Mouse (Mus musculus) heart, adult 9 months (tissue): ENCODE measurements at regions not wholly inside any gene's neighbourhood (a gene's known extent, or its start where the extent isn't known, plus 50 kb on each side); places are given as distances from the start of the nearest gene placed in this dataset.
A peak's percentile ranks its signal among the peaks of the same experiment; 100 is the strongest.

Experiments
- DNase-seq, 2 experiments: peaks; one replicate each; pipeline ENCODE4 v3.0.0; 2022; ENCODE audit warnings: low spot score in 2 of 2

- DNase-seq: peak; percentile 76 to 82
Measured at GRCm38 (mm10) chr10:117434871-117435733, 55.3 kb upstream of the Cpsf6 start.

GRCm38 (mm10) chr10:117434293-117434842, 54.6 kb upstream of the Cpsf6 start:
- DNase-seq: no peak

- DNase-seq: no peak
Measured at GRCm38 (mm10) chr10:117433547-117434292, 53.9 kb upstream of the Cpsf6 start.

- DNase-seq: no peak
Measured at GRCm38 (mm10) chr10:117432871-117433546, 53.2 kb upstream of the Cpsf6 start.

- no peak for DNase-seq
Measured at GRCm38 (mm10) chr10:117432415-117432814, 52.6 kb upstream of the Cpsf6 start.

DNA sequence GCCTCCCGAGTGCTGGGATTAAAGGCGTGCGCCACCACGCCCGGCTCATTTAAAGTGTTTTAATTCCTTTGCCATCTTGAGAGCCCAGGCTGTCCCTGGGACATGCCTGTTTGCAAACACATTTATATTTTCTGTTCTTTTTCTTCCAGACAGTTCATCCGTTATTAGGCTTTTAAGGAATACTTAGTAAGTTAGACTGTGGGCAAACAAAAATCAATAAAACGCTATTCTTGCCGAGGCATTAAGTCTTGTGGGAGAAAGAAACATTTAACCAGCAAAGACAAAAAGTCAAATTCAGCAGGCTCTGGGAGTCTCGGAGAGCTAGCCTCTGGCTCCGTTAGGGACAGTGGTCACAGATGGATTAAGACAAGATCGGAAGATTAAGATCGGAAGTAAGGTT, 52.0 kb upstream of the Cpsf6 start:
- no peak for DNase-seq

DNA sequence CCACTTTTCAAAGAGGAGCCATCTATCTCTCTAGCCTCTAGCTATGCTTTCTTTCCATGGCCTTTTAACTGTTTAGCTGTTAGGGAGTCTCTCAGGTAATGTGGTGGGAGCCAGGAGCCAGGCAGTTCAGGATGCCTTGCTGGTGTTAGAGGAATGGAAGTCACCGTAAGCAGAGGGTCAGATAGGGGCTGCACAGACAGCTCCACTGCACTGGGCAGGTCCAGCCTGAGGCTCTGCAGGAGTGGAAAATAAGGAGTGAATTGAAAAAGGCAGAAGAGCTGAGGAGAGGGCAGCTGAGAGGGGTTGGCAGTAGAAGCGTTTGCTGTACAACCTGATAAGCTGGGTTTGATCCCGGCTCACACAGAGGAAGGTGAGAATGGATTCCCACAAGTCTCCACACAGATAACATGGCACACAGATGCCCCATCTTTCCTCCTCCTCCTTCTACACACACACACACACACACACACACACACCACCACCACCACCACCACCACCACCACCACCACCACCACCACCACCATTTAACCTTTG, 51.3 kb upstream of the Cpsf6 start:
- no peak for DNase-seq

DNA sequence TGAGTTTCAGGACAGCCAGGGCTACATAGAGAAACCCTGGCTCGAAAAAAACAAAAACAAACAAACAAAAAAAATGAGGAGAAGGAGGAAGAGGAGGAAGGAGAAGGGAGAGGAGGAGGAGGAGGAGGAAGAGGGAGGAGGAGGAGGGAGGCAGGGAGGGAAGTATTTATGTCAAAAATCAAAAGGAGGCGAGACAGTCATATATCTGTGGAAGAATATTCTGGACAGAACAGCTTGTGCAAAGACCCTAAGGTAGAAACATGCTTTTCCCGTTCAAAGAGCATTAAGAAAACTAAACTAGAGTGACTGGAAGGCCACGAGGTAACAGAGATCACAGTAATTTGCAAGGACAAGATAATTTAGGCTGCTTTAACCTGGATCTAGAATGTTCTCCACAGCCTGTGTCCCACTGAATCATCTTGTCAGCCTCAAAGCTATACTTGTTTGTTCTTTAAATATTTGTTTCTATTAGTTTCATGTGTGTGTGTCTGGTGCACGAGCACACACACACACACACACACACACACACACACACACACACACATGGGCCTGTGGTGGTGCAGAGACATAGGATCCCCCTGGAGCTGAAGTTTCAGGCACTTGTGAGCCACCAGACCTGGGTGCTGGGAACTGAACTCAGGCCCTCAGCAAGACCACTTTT, 50.5 kb upstream of the Cpsf6 start:
- no peak for DNase-seq

GRCm38 (mm10) chr10:117429459-117430183, 49.8 kb upstream of the Cpsf6 start:
- DNase-seq: no peak
